Mouse (Mus musculus): Measurements from ENCODE around the gene Ctf2.

GRCm38 (mm10) chr7:127773664-127774384 lies 41.9 kb upstream of the Ctf2 start:
- TF ChIP-seq MAFK (IDR thresholded peaks at IDR 0.05; ENCODE audit: insufficient read depth, low read depth, low read length) (no peak), CHD2 (IDR thresholded peaks at IDR 0.05; ENCODE audit: low read depth, low read length) (no peak), ZNF384 (IDR thresholded peaks at IDR 0.05; ENCODE audit: low read depth, low read length) (no peak), HCFC1 (IDR thresholded peaks at IDR 0.05; ENCODE audit: borderline replicate concordance, insufficient read depth, low read length) (no peak), ZC3H11A (IDR thresholded peaks at IDR 0.05; ENCODE audit: borderline replicate concordance, low read depth, low read length) (no peak)
